Mouse (Mus musculus) kidney, adult 2 months (tissue): ENCODE measurements around the gene Apof. TPM values are rescaled to one million over a fixed set of nuclear protein-coding genes. Genes with fewer than 3 reads are reported as not detected.
A peak's percentile ranks its signal among the peaks of the same experiment; 100 is the strongest.

Source experiments
- DNase-seq: peaks from one replicate; pipeline ENCODE4 v3.0.0; 2021
- H3K27ac ChIP-seq: fragments of 200-500 bp; 2 replicates; pipeline ENCODE4 v1.5.1; 2012; ENCODE audit warnings: low read depth, low read length, control low read depth, inconsistent platforms; ENCODE audit not compliant: insufficient read depth
- H3K27me3 ChIP-seq: fragments of 200-500 bp; replicated peaks from 2 replicates; pipeline ENCODE4 v1.6.1; 2012; ENCODE audit warnings: mild to moderate bottlenecking, moderate library complexity, low read length, inconsistent platforms; ENCODE audit not compliant: control insufficient read depth, insufficient read depth
- H3K36me3 ChIP-seq: fragments of 200-500 bp; 2 replicates; pipeline ENCODE4 v1.6.1; 2012; ENCODE audit warnings: mild to moderate bottlenecking, moderate library complexity, low read length, inconsistent platforms; ENCODE audit not compliant: control insufficient read depth, insufficient read depth
- H3K4me1 ChIP-seq: fragments of 200-500 bp; 2 replicates; pipeline ENCODE4 v1.6.1; 2011; ENCODE audit warnings: low read length; ENCODE audit not compliant: control insufficient read depth, insufficient read depth
- H3K4me3 ChIP-seq: fragments of 200-500 bp; 2 replicates; pipeline ENCODE4 v1.5.1; 2011; ENCODE audit warnings: mild to moderate bottlenecking, low read depth, low read length, control low read depth; ENCODE audit not compliant: insufficient read depth
- CTCF ChIP-seq: fragments of 200-500 bp; conservative IDR thresholded peaks from 2 replicates; pipeline ENCODE4 v1.5.1; 2011; ENCODE audit warnings: low read depth, mild to moderate bottlenecking, control low read depth, low read length, moderate library complexity, mixed read lengths; ENCODE audit not compliant: insufficient read depth, insufficient read length
- POLR2A ChIP-seq: fragments of 200-500 bp; IDR thresholded peaks from one replicate; pipeline ENCODE4 v1.6.1; 2011; ENCODE audit warnings: low read depth, low read length, control low read depth
- WGBS: fragments of 180-500 bp; shearing (Covaris S2); methylation state at CpG from one replicate; pipeline ENCODE4 v1.1.7; 2018; 5-methylcytosine and 5-hydroxymethylcytosine counted together
- polyA plus RNA-seq: library from polyadenylated mRNA; depleted of rRNA; stranded (reverse); fragments of >200 nt; gene quantifications from 2 replicates; pipeline ENCODE4 v1.2.3, GENCODE M21; 2012

Gene Apof
- polyA plus RNA-seq, 1 experiment = 0.08 TPM

- 85% methylated on average over 8 of the region's 8 CpGs for WGBS
- Histone ChIP-seq H3K36me3 (no peaks in the 10 kb centered on the region), H3K27ac (no peak overlapping the region), H3K27me3 (no peaks in the 10 kb centered on the region), H3K4me3 (no peak overlapping the region), H3K4me1 (no peaks in the 10 kb centered on the region)
- TF ChIP-seq CTCF (no peak), POLR2A (no peak)
- peak; percentile 14 for DNase-seq
These were observed 25.2 kb upstream of the Apof start for GRCm38 (mm10) chr10:128243252-128243651.

DNA sequence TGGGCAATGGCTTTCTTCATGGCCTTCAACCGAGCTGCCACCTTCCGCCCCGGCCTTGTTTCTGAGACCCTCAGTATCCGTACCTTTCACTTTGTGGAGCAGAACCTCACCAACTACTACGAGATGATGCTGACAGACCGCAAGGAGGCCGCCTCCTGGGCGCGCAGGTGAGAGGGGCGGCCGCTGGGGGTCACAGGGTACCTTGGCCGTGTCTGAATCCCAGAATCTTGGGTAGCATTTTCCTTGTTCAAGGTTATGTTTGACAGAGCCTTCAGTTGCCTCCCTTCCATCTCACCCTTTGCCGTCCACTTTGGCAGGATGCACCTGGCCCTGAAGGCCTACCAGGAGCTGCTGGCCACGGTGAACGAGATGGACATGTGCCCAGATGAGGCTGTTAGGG is 24.4 kb upstream of the Apof start:
- no peak for TF ChIP-seq CTCF
- no peak for TF ChIP-seq POLR2A
- DNase-seq = no peak
- Histone ChIP-seq H3K27me3 (no peaks in the 10 kb centered on the region), H3K4me3 (no peak overlapping the region), H3K4me1 (no peaks in the 10 kb centered on the region), H3K36me3 (no peaks in the 10 kb centered on the region), H3K27ac (no peak overlapping the region)
- 94% methylated on average over 15 of the region's 15 CpGs for WGBS

DNA sequence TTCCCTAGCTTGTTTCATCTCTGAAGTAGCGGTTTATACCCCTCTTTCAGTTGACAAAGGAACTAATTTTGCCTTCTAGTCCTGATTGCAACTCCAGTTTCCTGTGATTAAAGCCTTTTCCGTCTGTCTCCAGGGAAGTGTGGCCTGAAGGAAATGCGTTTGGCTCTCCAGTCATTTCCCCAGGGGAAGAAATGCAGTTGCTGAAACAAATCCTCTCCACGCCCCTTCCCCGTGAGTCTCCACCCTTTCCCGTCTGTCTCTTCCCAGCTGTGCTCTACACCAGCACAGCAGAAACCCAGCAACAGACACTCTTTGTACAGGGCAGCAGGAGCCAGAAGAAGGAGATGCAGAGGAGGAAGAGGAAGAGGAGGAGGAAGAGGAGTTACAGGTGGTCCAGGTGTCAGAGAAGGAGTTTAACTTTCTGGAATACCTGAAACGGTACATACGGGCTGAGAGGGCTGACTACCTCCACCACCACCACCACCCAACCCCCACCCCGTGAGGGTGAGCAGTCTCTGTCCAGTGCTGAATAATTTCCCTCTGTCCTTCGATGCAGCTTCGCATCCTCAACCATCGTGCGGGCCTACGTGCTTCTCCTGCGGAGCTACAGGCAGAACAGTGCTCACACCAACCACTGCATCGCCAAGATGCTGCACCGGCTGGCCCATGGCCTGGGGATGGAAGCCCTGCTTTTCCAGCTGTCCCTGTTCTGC is 21.3 kb upstream of the Apof start:
- WGBS = 70% methylated on average over 17 of the region's 17 CpGs
- H3K4me3 ChIP-seq = peak overlapping the region; percentile 43
- no peaks in the 10 kb centered on the region for H3K27me3 ChIP-seq
- peak; percentile 79 for DNase-seq
- TF ChIP-seq POLR2A (no peak), CTCF (no peak)
- peak overlapping the region; percentile 96 for H3K27ac ChIP-seq
- H3K36me3 ChIP-seq = no peaks in the 10 kb centered on the region
- no peaks in the 10 kb centered on the region for H3K4me1 ChIP-seq

GRCm38 (mm10) chr10:128250565-128250964 is 17.9 kb upstream of the Apof start:
- no peaks in the 10 kb centered on the region for H3K4me1 ChIP-seq
- no peak for DNase-seq
- no peak overlapping the region for H3K4me3 ChIP-seq
- 95% methylated on average over 13 of the region's 13 CpGs for WGBS
- H3K27ac ChIP-seq = no peak overlapping the region
- H3K27me3 ChIP-seq = no peaks in the 10 kb centered on the region
- no peaks in the 10 kb centered on the region for H3K36me3 ChIP-seq
- TF ChIP-seq POLR2A = no peak
- no peak for TF ChIP-seq CTCF

DNA sequence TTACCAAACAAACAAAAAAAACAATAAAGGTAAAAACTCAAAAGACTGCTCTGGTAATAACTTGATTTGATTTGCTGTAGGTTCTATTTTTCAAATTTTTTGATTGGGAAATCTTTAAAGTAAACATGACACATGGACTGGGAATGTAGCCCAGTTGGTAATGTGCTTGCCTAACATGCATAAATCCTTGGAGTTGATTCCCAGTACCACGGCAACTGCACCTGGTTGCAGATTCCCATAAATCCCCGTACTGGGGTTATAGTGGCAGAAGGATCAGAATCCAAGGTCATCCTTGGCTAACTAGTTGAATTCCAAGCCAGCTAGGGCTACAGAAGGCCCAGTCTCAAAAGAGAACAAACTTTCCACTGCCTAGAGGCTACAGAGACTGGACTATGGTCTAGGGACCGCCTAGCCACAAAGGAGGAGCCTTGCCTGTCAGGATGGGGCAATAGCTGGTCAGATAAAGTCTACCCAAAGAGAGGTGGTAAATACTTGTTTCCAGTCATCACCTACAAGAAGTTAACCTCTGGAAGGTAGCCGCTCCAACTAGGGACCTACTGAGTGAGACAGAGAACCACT is 14.7 kb upstream of the Apof start, which contains the start of gene Apon:
Apon (plus strand) TSS at position 420 of the 579 bp plus-strand sequence.
- no peak for DNase-seq
- Histone ChIP-seq H3K27me3 (no peaks in the 10 kb centered on the region), H3K4me1 (no peaks in the 10 kb centered on the region), H3K36me3 (no peaks in the 10 kb centered on the region), H3K4me3 (no peak within 1 kb of the TSS), H3K27ac (no peak within 1 kb of the TSS)
- WGBS = 76% methylated on average over 4 of the region's 4 CpGs
- TF ChIP-seq CTCF (no peak), POLR2A (no peak)

GRCm38 (mm10) chr10:128255925-128256324 is 12.5 kb upstream of the Apof start:
- no peak for DNase-seq
- TF ChIP-seq CTCF (no peak), POLR2A (no peak)
- H3K4me3 ChIP-seq = no peak overlapping the region
- WGBS = 85% methylated on average over 8 of the region's 8 CpGs
- H3K27me3 ChIP-seq = no peaks in the 10 kb centered on the region
- H3K27ac ChIP-seq = no peak overlapping the region
- no peaks in the 10 kb centered on the region for H3K36me3 ChIP-seq
- no peaks in the 10 kb centered on the region for H3K4me1 ChIP-seq

- no peaks in the 10 kb centered on the region for H3K4me1 ChIP-seq
- DNase-seq = no peak
- no peaks in the 10 kb centered on the region for H3K27me3 ChIP-seq
- H3K27ac ChIP-seq = no peak overlapping the region
- TF ChIP-seq CTCF = no peak
- no peak for TF ChIP-seq POLR2A
- 84% methylated on average over 8 of the region's 8 CpGs for WGBS
- no peak overlapping the region for H3K4me3 ChIP-seq
- H3K36me3 ChIP-seq = no peaks in the 10 kb centered on the region
These were observed 12.1 kb upstream of the Apof start for GRCm38 (mm10) chr10:128256328-128256727.
